Mouse (Mus musculus) mature B cell (primary cell): Measurements from ENCODE around the gene Tatdn3.

ENCODE experiments used
- in situ Hi-C: fragments of 300-500 bp; cut with MboI; formaldehyde crosslinking; loops from 2 replicates; pipeline ENCODE4 v1.14.3; 2019

The Tatdn3 gene

GRCm38 (mm10) chr1:191062781-191063485 is at the start of gene Tatdn3, which contains the start of gene Nsl1:
Tatdn3 (minus strand) TSS chr1:191062932.
Nsl1 (plus strand) TSS chr1:191063012.
- in situ Hi-C loops, result no loop called here

GRCm38 (mm10) chr1:191111146-191111545 is 48.4 kb upstream of the Tatdn3 start:
- in situ Hi-C loops, result no loop called here

GRCm38 (mm10) chr1:191109907-191110306 is 47.2 kb upstream of the Tatdn3 start:
- in situ Hi-C loops, result no loop called here

DNA sequence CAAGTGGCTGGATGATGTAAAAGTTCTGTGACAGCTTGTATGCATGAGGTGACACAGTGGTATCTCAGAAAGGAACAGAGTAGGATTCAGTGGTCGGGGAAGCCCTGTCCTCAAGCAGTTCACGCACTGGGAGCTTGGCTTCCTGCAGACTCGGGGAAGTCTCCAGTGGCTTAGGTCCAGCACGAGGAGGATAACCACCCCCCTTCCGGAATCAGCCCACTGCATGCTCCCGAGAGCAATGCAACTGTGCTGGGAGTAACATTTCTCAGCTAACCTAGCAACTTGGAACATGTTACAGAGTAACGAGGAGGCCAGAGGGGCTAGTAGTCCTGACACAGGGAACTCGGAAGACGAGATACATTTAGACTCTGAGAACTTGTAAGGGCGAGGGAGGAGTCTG is 44.6 kb upstream of the Tatdn3 start:
- in situ Hi-C loops, result no loop called here

DNA sequence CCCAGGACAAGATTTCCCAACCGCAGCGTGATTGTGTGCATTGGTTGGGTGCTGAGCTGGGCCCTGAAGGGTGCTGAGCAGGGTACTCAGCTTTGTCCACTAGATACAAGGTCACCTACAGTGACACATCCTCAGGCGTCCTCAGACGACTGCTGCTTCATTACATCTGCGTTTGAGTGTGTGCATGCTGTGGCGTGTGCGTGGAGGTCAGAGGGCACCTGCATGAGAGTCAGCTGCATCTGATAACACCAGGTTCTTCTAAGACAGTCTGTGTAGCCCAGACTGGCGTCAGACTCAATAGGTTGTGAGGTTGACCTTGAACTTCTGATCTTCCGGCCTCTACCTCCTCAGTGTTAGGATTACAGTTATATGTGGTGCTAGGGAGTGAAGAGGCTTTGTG is 42.5 kb upstream of the Tatdn3 start:
- in situ Hi-C loops, result no loop called here

DNA sequence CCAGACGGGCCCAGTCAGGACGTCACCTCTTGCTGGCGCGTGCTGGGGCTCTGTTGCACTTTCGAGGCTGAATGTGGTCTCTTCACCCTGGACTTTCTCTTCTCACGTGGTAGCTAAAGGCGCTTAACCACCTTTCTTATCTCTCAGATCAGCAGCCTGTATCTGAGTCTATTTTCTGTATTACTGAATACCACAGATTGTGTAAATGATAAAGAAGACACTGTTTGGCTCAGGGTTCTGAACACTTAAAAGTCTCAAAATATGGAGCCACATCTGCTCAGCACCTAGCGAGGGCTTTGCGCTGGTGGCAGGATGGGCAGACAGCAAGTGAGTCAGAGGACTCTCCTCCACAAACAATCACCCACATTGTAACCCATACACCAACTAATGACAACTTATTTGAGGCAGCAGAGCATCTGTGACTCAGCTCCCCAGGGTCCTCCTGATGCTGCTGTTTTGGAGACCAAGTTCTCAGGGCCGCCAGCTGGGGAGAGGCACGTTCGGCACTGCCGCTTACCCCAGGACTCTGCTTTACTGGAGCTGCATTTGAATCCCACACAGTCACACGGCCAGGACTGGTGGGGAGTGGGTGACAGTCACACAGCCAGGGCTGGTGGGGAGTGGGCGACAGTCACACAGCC is 40.1 kb upstream of the Tatdn3 start:
- in situ Hi-C loops, result no loop called here

DNA sequence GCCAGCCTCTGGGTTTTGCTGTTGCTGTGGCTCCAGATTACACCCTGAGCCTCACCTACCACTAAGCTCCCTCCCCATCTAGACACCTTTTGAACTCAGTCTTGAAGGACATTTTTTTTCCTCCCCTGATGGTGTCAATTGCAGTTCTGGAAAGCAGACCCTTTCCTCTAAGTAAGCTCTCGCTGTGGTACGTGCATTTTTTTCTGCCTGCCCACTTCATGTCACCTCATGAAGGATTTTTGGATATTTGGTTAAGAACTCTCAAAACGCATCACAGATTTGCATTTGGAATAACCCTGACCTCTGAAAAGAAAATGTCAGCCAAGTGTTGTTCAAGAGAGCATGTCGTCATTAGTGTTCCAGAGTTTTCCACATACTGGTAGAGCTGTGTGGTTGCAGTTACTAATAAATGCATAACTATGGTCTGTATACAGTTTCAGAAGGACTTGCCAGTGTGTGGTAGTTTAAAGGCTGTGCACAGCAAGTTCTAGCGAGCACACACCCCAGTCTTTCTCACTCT is 37.1 kb upstream of the Tatdn3 start:
- in situ Hi-C loops, result no loop called here

GRCm38 (mm10) chr1:191099114-191099513 is 36.4 kb upstream of the Tatdn3 start:
- in situ Hi-C loops, result no loop called here

DNA sequence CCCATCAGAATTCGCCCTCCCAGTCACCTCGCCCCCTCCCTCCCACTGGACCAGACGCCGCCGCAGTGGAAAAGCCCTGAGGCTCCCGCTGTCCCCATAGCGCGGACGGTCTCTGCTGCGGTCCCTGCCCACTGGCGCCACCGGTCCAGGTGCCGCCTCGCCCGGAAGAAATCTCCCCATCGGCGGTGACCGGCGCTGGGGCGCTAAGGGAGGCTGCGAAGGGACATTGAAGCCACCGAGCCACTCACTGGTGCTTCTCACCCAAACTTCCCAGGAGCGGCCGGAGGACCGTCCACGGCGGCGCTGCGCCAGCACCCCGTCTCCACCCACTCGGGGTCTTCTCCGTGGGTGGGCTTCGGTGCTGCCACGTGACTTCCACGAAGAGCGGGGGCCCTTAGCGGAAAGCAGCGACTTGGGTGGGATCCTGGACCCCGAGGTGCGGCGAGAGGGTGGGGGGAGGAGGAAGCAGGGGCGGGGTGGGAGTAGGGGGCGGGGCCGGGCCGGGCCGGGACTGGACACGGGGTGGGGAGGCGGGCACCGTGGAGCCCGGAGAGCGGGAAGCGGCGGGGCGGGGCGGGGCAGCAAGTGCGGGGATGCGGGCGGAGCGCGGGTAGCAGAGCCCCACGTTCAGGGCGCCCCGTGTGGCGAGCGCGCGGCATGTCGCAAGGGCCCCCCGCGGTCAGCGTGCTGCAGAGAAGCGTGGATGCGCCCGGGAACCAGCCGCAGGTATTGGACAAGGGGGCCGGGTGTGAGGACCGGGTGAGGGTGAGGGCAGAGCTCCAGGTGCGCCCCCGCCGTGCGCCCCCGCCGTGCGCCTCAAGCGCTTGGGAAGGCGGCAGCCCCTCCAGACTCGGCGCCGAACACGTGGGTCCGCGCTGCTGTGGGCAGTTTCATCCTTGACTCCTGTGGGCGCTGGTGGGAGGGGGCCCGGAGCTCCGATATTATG is 35.3 kb upstream of the Tatdn3 start, which contains the start of gene Batf3:
Gene Batf3 (plus strand): TSS at position 46 of the 946 bp plus-strand sequence.
- in situ Hi-C loops, result no loop called here

- in situ Hi-C loops, result no loop called here
Observed at GRCm38 (mm10) chr1:191096871-191097681, 34.3 kb upstream of the Tatdn3 start.

GRCm38 (mm10) chr1:191095019-191095418 is 32.3 kb upstream of the Tatdn3 start:
- in situ Hi-C loops, result no loop called here

DNA sequence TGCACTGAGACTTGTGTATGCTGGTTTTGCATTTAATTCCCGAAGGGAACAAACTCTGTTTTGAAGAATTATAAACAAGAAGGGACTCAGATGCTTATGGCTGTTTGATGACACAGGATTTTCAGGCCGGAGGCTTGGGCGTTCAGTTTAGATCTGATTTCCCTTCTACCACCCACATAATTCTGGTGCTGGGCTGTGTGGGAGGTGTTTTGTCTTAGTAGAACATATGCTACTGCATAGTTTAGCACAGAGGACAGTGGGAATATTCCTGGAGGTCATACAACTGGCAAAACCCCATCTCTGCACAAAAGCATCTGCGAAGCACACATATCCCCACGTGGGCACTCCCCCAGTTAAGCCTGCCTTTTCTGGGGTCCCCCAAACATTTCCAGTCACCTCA is 30.8 kb upstream of the Tatdn3 start:
- in situ Hi-C loops, result no loop called here

DNA sequence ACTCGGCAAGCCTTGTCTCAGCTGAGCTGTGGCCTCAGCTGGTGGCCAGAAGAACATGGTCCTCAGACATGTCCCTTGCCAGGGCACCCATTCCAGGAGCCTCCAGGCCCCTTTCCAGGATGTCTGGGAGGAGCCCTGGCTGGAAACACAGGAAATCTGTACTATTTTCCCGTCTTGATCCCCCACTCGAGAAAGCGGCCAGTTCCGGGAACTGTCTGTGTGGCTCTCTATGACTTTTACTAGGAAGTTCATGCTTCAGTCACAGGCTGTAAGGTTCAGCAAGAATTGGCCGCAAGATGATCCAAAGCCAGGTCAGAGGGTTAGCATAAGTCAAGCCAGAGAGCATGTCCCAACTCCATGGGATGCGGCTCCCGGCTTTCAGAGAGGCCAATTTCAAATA is 29.3 kb upstream of the Tatdn3 start:
- in situ Hi-C loops, result no loop called here

DNA sequence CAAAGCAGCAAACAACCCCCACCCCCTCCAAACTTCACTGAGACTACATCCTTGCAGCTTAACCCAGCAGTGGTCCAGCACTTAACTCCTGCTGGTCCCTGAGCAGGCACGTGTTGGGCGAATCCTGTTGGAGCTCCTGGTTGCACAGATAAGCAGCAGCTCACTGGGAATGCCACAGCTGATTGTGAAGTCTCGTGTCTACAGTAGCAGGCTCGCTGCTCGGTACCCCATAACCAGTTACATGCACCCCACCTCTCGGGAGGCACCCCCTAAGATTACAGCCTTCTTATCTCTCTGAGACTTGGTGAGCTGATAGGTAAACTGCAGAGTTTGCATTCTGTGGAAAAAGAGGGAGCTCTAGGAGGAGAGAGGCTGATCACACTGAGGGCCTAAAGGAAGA is 26.6 kb upstream of the Tatdn3 start:
- in situ Hi-C loops, result no loop called here

DNA sequence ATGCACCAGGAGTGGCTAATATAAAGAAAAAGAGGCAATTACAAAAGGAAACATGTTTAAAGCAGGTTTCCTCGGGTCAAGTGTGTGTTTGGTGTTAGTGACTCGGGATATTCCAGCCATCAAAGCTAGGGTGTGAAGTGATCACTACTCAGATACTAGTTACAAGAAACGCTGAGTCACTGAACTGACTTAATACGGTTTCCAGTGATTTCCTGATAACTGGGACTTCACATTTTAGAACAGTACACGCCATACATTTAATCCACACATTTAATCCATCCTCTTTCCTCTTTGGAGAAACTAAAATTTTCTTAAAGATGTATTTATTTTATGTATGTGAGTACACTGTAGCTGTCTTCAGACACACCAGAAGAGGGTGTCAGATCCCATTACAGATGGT is 25.2 kb upstream of the Tatdn3 start:
- in situ Hi-C loops, result no loop called here

DNA sequence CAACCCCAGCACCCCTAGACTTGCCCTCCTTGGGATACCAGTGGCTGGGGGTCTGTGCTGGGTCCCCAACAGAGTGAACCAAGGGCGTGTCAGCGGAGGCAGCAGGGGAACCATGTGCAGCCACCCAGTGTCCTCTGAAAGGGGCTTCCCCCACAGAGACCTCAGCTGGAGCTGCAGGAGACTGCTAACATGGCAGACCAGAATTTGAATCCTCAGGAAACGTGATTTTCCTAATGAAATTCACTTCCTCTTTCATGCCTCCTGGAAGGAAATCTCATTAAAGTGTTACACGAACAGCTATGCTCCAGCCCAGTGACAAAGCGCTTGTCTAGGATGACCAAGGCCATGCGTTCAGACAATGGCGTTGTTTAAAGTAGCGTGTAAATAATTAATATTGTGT is 24.2 kb upstream of the Tatdn3 start:
- in situ Hi-C loops, result no loop called here

DNA sequence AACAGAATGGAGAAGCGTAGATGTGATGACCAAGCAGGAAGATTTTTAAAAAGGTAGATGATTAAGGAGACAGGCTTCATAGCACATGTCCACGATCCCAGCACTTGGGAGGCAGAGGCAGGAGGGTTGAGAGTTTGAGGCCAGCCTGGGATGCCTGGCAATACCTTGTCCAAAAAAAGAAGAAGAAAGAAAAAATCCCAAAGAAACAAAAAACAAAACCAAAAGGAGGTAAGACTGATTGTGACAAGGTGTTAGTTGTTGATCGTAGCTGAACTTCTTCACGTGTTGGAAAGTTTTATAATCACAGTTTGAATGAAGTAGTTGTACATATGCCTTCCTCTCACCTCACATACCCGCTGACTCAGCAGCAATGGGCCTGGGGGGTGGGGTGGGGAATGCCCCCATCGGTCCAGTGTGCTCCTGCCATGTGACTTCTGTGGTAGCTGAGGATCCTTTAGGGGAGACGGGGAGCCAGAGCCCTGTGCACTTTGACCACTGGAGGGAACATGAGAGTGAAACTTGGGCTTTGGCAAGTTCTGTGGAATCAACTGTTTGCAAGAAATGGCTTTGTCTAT is 23.7 kb upstream of the Tatdn3 start:
- in situ Hi-C loops, result no loop called here

- in situ Hi-C loops, result no loop called here
Observed at GRCm38 (mm10) chr1:191085597-191085996, 22.9 kb upstream of the Tatdn3 start.

- in situ Hi-C loops, result no loop called here
Observed at GRCm38 (mm10) chr1:191084951-191085559, 22.3 kb upstream of the Tatdn3 start.

GRCm38 (mm10) chr1:191083230-191083629 is 20.5 kb upstream of the Tatdn3 start:
- in situ Hi-C loops, result no loop called here
